Mouse (Mus musculus): ENCODE measurements at regions not wholly inside any gene's neighbourhood (a gene's known extent, or its start where the extent isn't known, plus 50 kb on each side); places are given as distances from the start of the nearest gene placed in this dataset.

GRCm38 (mm10) chr11:8715775-8716174 lies 51.4 kb upstream of the Tns3 start:
- Histone ChIP-seq H3K9me3 (replicated peaks; ENCODE audit: control insufficient read depth, low read length) (no peaks in the 10 kb centered on the region), H3K36me3 (ENCODE audit: control insufficient read depth, insufficient read depth, low read length) (no peaks in the 10 kb centered on the region), H3K9ac (ENCODE audit: low read depth, low read length) (no peak overlapping the region), H3K4me3 (ENCODE audit: low read depth, low read length) (no peak overlapping the region), H3K4me2 (no peak overlapping the region), H3K27me3 (ENCODE audit: control insufficient read depth, insufficient read depth, low read length) (no peaks in the 10 kb centered on the region), H3K27ac (ENCODE audit: low read depth, low read length) (no peak overlapping the region), H3K4me1 (ENCODE audit: control insufficient read depth, insufficient read depth, low read length) (0 out of 2 replicates have a peak, but pooled peaks cover 14% of the 10 kb centered on the region)
- ATAC-seq (replicated peaks; ENCODE audit: insufficient number of reproducible peaks, low FRiP score, low TSS enrichment), result no peak
- WGBS (ENCODE audit: insufficient replicate concordance), result 75% methylated on average over 2 of the region's 2 CpGs
